Mouse (Mus musculus) embryonic fibroblast, embryonic 13.5 days (primary cell): Measurements from ENCODE around the gene Pcca.

Experiments
- CTCF ChIP-seq: IDR thresholded peaks from 2 replicates; pipeline ENCODE4 v1.5.1; 2011; ENCODE audit warnings: mild to moderate bottlenecking, control low read depth, low read length, moderate library complexity, borderline replicate concordance; ENCODE audit not compliant: insufficient read depth
- POLR2A ChIP-seq: IDR thresholded peaks from 2 replicates; pipeline ENCODE4 v1.6.1; 2011; ENCODE audit warnings: low read depth, mild to moderate bottlenecking, control low read depth, low read length, moderate library complexity

- no peak for TF ChIP-seq POLR2A
- no peak for TF ChIP-seq CTCF
Observed at GRCm38 (mm10) chr14:122612317-122612716, 78.2 kb downstream of the Pcca start.
